Comparison of ENCODE assay signal across 26 mouse cellular contexts in genomic region chr8:88814246-88814645, GRCm38 (mm10).
DNase-seq lines count a peak whose midpoint lies in the region; ATAC-seq lines count a peak whose summit lies in the region.
"Had no signal": no experiment of that assay in that cellular context is flagged by ENCODE, and none has a peak within 500 bp of the region (broad histone marks: within the 10 kb centered on the region; RNA-seq: fewer than 3 reads in every experiment).

No protein-coding gene starts in this region.

- WGBS in heart, embryonic 10.5 days: 80% methylated on average over 6 of the region's 6 CpGs
- 85% methylated on average over 6 of the region's 6 CpGs for WGBS in heart, embryonic 11.5 days (ENCODE audit: insufficient replicate concordance)

- no peaks in the 10 kb centered on the region for H3K4me1 ChIP-seq in heart, embryonic 10.5 days
- no peaks in the 10 kb centered on the region for H3K4me1 ChIP-seq in heart, embryonic 11.5 days (ENCODE audit: control insufficient read depth, insufficient read depth, low read length)
- H3K4me1 ChIP-seq: embryonic facial prominence, embryonic 13.5 days; embryonic facial prominence, embryonic 15.5 days had no signal

- H3K9ac ChIP-seq in heart, embryonic 11.5 days (ENCODE audit: low read depth, low read length): no peak overlapping the region
- H3K9ac ChIP-seq: embryonic facial prominence, embryonic 13.5 days; embryonic facial prominence, embryonic 15.5 days; forebrain, embryonic 13.5 days had no signal

- no peak overlapping the region for H3K27ac ChIP-seq in heart, embryonic 10.5 days
- no peak overlapping the region for H3K27ac ChIP-seq in heart, embryonic 11.5 days (ENCODE audit: low read depth, low read length)
- H3K27ac ChIP-seq: embryonic facial prominence, embryonic 13.5 days; embryonic facial prominence, embryonic 15.5 days; forebrain, embryonic 10.5 days; forebrain, embryonic 13.5 days had no signal

- H3K27me3 ChIP-seq in heart, embryonic 10.5 days (ENCODE audit: insufficient read depth, poor library complexity, severe bottlenecking): peaks cover 45% of the 10 kb centered on the region
- H3K27me3 ChIP-seq in heart, embryonic 11.5 days (ENCODE audit: control insufficient read depth, insufficient read depth, low read length): peaks cover 3% of the 10 kb centered on the region; the same call in 1 of the 2 replicates
- H3K27me3 ChIP-seq: embryonic facial prominence, embryonic 15.5 days had no signal

- H3K36me3 ChIP-seq in heart, embryonic 10.5 days: no peaks in the 10 kb centered on the region
- H3K36me3 ChIP-seq in heart, embryonic 11.5 days (ENCODE audit: control insufficient read depth, insufficient read depth, low read length): no peaks in the 10 kb centered on the region
- H3K36me3 ChIP-seq: embryonic facial prominence, embryonic 13.5 days; embryonic facial prominence, embryonic 15.5 days; forebrain, embryonic 10.5 days; G1E had no signal

- no peaks in the 10 kb centered on the region for H3K9me3 ChIP-seq in heart, embryonic 10.5 days
- H3K9me3 ChIP-seq in heart, embryonic 11.5 days (replicated peaks; ENCODE audit: control insufficient read depth, low read length): no peaks in the 10 kb centered on the region
- H3K9me3 ChIP-seq: embryonic facial prominence, embryonic 13.5 days; embryonic facial prominence, embryonic 15.5 days; forebrain, embryonic 10.5 days had no signal

- no peak for ATAC-seq in heart, embryonic 11.5 days (replicated peaks; ENCODE audit: insufficient number of reproducible peaks, low FRiP score, low TSS enrichment)
- ATAC-seq: activated CD4-positive, CD25-positive, alpha-beta regulatory T cell, adult 4 months; CD4-positive, CD25-positive, alpha-beta regulatory T cell, adult 4 months; forebrain, embryonic 13.5 days; forebrain, embryonic 16.5 days; Patski had no signal

- DNase-seq in gastrocnemius, postnatal 10 days: peak; percentile 1
- DNase-seq in gastrocnemius, adult 18-20 months (ENCODE audit: low spot score): no peak
- peak; percentile 66 for DNase-seq in heart, embryonic 10.5 days (ENCODE audit: low spot score)
- peak; percentile 21 for DNase-seq in 3T3-L1 (ENCODE audit: low read depth, low spot score)
- DNase-seq in adrenal gland, postnatal 14 days: no peak
- DNase-seq: adrenal gland, adult 8-10 months; adrenal gland, postnatal 25 days; B cell, adult 2 months; cerebellum, adult 11 months; cerebellum, adult 18-20 months; cerebellum, adult 8-10 months; cerebellum, adult 9-11 months; cerebellum, postnatal 14 days; cerebellum, postnatal 36 days; embryo, embryonic 11 days had no signal

- no peak overlapping the region for H3K4me3 ChIP-seq in heart, embryonic 10.5 days
- no peak overlapping the region for H3K4me3 ChIP-seq in heart, embryonic 11.5 days (ENCODE audit: low read depth, low read length)
- H3K4me3 ChIP-seq: embryonic facial prominence, embryonic 13.5 days; embryonic facial prominence, embryonic 15.5 days; erythroblast, embryonic 14.5 days; forebrain, embryonic 10.5 days; forebrain, embryonic 13.5 days had no signal

- no peak overlapping the region for H3K4me2 ChIP-seq in heart, embryonic 11.5 days
- H3K4me2 ChIP-seq: embryonic facial prominence, embryonic 13.5 days; embryonic facial prominence, embryonic 15.5 days; forebrain, embryonic 13.5 days had no signal

Comparison
In these comparisons a context has a peak if more than half of its experiments do, and no peak if none do; other contexts are left out.
1. DNase-seq: peak in gastrocnemius, postnatal 10 days (single experiment), heart, embryonic 10.5 days (single experiment) and 3T3-L1 (single experiment); none in gastrocnemius, adult 18-20 months (single experiment) and adrenal gland, postnatal 14 days (single experiment).